Mouse (Mus musculus) Muller cell, postnatal 12 days (primary cell): ENCODE data around the gene Esam.
A peak's percentile ranks its signal among the peaks of the same experiment; 100 is the strongest.

Experiments used
- DNase-seq: peaks from one replicate; pipeline ENCODE4 v3.0.0-alpha.2; 2015; ENCODE audit errors: inconsistent ontology term

The Esam gene

GRCm38 (mm10) chr9:37554838-37555748 lies 27.2 kb downstream of the Esam start, which contains the start of gene Siae:
Siae (plus strand) TSS chr9:37555698.
- no peak for DNase-seq

GRCm38 (mm10) chr9:37556366-37556765 lies 28.5 kb downstream of the Esam start:
- no peak for DNase-seq

DNA sequence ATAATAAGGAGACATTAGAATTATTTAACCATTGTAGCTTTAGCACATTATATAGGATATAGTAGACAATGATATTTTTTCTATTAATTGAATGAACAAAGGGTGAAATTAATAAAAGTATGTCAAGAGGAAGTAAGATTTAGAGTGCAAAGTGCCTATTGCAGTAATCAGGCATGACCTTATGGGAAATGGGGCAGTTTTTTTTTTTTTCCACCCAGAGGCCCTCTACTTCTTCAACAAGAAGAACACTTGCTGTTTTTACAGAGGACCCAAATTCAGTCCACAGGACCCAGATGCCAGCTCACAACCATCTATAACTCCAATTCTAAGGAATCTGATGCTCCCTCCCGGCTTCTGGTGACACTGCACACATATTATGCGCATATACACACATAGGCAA lies 32.7 kb downstream of the Esam start:
- DNase-seq, result no peak

DNA sequence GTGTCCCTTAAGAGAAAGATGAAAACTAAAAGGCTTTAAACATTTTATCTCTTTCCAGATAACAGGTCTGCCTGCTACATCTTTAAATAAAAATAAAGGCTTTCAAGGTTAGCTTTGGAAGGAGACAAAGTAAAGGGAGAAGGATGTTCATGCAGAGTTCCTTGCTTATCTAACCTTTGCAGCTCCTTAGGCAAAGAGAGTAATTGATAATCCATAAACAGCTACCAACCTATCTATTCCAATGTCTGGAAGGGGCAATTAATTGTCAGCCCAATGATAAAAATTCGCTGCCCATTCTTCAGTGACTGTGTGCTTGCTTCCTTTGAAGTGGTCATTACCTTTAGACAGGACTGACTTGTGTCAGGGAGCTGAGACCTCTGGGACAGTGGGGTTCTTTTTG lies 35.9 kb downstream of the Esam start:
- DNase-seq, result no peak

- no peak for DNase-seq
Observed at GRCm38 (mm10) chr9:37567019-37567418, 39.1 kb downstream of the Esam start.

- DNase-seq, result no peak
Observed at GRCm38 (mm10) chr9:37567454-37567853, 39.6 kb downstream of the Esam start.

GRCm38 (mm10) chr9:37567892-37568604 lies 40.2 kb downstream of the Esam start:
- no peak for DNase-seq

GRCm38 (mm10) chr9:37568605-37569214 lies 40.8 kb downstream of the Esam start:
- no peak for DNase-seq

DNA sequence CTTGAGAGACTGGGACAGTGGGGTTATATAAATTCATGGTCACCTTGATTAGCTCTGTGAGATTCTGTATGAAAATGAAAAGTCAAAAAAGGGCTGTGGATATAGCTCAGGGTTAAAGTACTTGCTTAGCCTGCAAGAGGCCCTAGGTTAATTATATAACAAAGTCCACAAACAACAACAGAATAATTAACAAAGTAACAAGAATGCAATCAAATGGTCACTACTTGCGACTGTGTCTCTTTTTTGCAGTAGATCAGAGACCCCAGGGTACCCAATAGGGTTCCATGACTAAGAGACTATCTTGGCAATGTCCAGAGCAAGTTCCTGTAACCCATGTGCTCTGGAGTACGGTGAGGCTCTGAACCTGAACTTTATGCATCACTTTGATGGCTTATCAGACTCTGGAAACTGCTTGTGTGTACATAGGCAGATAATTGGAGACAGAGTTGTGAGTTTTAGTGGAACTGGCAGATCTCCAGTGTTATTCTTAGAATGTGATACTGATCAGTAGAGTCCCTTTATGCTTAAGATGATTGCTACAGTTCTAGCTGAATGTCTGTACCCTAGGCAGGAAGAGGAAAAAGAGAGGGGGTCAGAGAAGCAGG lies 41.5 kb downstream of the Esam start:
- DNase-seq, result no peak

- DNase-seq, result no peak
Observed at GRCm38 (mm10) chr9:37572204-37572876, 44.5 kb downstream of the Esam start.

DNA sequence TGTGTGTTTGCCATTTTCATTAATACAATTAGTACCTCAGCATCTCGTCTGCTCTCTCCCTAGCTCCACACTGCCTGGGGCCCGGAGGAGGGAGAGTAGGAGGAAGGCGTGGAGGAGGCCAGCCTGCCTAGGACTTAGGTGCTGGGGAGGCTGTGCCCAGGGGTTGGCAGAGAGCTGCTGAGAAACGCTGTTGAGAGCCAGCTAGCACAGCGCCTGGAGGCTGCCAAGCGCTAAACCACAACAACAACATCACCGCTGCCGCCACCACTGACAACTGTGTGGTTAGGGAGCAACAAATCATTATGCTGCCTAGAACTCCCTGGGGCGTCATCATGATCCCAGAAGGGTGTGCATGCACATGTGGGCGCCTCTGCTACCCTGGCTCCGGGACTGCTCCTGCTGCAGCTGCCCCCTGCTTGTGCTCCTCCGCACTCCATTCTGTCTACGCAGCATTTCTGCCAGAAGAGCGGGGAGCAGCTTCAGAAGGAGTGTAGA lies 48.6 kb downstream of the Esam start:
- DNase-seq, result peak; percentile 48

DNA sequence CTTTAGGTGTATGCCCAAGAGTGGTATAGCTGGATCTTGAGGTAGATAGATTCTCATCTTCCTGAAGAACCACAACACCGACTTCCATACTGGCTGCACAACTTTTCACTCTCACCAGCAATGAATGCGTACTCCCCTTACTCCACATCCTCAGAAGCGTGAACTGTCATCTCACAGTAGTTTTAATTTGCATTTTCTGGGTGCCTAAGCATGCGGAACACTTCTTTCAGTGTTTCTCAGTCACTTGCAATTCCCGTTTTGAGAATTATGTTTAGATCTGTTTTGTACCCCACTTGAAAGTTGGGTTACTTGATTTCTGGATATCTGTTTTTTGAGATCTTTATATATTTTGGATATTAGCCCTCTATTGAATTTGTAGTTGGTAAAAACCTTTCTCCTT lies 55.7 kb downstream of the Esam start:
- no peak for DNase-seq

DNA sequence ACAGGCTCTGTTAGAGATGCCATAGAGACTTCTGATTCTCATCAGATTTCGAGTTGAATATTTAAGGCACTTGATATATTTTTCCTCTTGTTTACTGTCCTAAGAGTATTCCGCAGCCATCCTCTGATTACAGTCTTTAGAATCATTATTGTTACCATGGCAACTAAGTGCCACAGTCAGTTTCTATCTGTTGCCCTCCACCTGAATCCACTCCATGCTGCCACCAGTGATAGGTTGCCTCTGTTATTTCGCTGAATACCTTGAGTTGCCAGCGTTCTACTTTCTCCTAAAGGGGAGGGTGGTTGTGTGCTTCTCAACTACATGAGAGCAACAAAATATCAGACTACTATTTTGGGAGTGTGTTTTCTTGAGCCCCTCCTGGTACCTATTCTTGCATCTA lies 58.8 kb downstream of the Esam start:
- no peak for DNase-seq
